Mouse (Mus musculus) monocyte, adult 5-6 weeks (primary cell): ENCODE results near the gene Dera. TPM values are rescaled to one million over a fixed set of nuclear protein-coding genes. Genes with fewer than 3 reads are reported as not detected.

Experiments
- ATAC-seq: fragments of 153-309, 156-312 bp; replicated peaks from 2 replicates; pipeline ENCODE4 v1.8.0; 2017; ENCODE audit warnings: mild to moderate bottlenecking; ENCODE audit not compliant: low TSS enrichment, insufficient number of reproducible peaks, severe bottlenecking, poor library complexity, low FRiP score
- total RNA-seq: library from RNA; stranded (forward); fragments of 200-1000, 200-491, 200-594 nt; gene quantifications from 3 replicates; pipeline ENCODE4 v1.2.3, GENCODE M21; 2017

The Dera gene
- total RNA-seq, 1 experiment from 2014 or later: 37.0 TPM

- no peak for ATAC-seq
Observed at GRCm38 (mm10) chr6:137796596-137797567, 42.5 kb downstream of the Dera start.

GRCm38 (mm10) chr6:137799253-137799652 is 44.9 kb downstream of the Dera start:
- no peak for ATAC-seq

GRCm38 (mm10) chr6:137803456-137804005 is 49.2 kb downstream of the Dera start:
- no peak for ATAC-seq

DNA sequence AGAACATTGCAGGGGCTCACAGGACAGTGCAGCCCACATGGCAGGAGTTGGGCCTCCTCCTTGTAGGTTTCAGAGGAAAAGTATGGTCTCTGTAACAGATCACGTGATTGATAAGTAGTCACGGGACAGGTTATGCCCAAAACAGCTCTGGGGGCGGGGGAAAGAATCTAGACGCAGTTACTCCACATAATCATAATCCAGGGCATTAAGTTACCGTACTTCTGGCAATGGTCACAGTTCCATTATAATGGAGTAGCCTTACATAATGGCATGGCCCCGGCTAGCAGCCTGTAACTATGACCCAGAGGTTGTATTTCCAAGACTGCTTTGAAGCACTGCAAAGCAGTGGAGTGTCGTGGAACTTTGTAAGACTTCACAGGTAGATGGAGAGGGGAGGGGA is 49.8 kb downstream of the Dera start:
- no peak for ATAC-seq

DNA sequence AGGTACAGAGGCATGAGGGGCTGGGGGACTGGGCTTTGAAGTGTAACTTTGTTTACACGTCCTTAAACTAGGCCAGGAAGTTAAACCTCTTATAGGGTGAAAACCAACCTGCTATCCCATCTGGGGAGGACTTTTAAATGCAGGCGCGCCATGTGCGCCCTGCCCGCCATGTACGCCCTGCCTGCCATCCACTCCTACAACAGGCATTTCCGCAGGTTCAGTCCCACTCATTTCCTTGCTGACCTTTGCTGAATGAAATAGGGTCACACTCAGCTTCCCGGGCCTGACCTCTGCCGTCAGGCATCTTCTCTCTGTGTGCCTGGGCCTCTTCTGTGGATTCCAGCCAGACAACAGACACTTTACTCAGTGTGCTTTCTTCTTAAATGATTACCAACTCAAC is 50.3 kb downstream of the Dera start:
- ATAC-seq: no peak

- no peak for ATAC-seq
Observed at GRCm38 (mm10) chr6:137806342-137806741, 52.0 kb downstream of the Dera start.

GRCm38 (mm10) chr6:137806806-137807205 is 52.5 kb downstream of the Dera start:
- ATAC-seq: no peak

GRCm38 (mm10) chr6:137807296-137807695 is 53.0 kb downstream of the Dera start:
- ATAC-seq: no peak

DNA sequence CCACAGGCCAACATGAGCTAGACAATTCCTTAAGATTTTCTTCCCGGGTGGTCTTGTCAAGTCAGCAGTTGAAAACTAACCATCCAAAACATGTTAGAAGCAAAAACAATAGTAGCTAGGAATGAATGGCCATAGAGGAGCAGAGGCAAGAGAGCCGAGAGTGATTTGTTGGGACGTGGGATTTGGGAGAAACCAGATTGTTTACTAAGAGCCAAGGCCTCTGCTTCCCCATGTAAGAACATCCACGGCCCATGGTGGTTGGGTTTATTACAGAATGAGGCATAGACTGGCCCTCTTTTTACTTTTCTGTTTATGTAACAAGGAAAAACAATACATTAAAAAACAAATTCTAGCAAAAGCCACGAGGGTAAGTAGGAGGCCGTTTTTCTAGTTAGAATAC is 54.4 kb downstream of the Dera start:
- ATAC-seq: no peak

GRCm38 (mm10) chr6:137810136-137810535 is 55.8 kb downstream of the Dera start:
- no peak for ATAC-seq

DNA sequence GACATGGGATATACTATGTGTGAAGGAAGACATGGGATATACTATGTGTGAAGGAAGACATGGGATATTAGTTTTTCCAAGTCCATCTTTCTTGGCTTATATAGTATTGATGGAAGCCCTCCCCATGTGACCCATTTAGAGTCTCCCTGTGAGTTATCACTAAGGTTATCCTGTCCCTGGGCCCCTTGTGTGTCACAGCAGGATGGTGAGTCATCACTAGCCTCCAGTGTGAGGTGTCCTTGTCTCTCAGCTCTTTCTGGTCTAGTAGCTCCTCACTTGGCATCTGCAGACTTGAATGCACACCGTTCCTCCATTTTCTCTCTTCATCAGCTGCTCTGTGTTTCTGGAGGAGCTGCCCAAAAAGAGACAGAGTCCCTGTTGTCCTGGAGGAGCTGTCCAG is 59.7 kb downstream of the Dera start:
- no peak for ATAC-seq

GRCm38 (mm10) chr6:137816508-137816907 is 62.2 kb downstream of the Dera start:
- ATAC-seq: no peak

GRCm38 (mm10) chr6:137822550-137822949 is 68.2 kb downstream of the Dera start:
- ATAC-seq: no peak

- no peak for ATAC-seq
Observed at GRCm38 (mm10) chr6:137824046-137825021, 70.0 kb downstream of the Dera start.

GRCm38 (mm10) chr6:137825022-137825613 is 70.8 kb downstream of the Dera start:
- 0 out of 2 replicates have a peak, but pooled peaks have one; percentile 20 for ATAC-seq

DNA sequence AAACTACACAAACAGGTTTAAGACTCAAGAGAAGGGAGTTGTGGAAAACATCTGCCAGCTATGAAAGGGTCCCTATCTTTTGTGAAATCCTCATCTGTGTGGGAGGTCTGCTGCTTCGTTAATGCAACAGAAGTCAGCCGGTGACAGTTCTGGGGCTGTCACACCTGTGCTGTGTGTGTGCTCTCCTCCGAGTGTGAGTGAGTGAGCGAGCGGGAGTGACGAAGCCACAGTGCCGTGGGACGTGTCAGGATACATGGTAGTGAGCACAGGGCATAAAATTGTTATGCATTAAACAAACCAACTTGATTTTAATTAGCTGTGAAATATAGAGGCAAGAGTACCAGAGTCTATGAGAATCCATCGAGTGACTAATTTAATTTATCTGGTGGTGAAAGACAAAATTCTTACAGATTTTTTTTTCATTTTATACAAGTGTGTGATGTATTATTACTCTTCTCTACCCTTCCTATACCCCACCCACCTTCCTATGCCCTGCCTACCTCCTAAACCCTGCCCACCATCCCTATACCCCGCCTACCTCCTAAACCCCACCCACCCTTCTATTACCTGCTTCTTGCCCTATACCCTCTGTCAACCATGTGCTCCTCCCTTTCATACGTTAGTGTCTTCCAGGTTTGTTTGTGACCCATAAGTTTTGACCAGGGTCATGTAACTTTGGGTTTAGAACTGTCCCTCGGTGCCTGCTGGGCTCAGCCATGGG is 74.9 kb downstream of the Dera start:
- ATAC-seq: no peak

GRCm38 (mm10) chr6:137836799-137837198 is 82.5 kb downstream of the Dera start:
- ATAC-seq: no peak

DNA sequence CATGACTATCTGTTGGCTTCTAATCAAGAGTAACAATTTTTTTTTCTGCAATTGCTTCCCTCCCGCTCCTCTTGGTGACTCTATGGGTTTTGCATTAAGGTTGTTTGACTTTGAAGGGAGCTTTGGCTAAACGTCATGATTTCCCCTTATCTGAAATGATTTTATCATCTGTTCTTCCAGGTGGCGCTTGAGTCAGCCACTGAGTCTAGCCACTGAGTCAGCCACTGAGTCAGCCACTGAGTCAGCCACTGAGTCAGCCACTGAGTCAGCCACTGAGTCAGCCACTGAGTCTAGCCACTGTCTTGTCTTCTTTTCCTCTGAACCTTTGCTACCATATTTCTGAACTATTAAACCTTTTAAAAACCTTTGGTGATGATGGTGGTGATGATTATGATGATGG is 89.0 kb downstream of the Dera start:
- ATAC-seq: no peak
